Mouse (Mus musculus) myocyte (in vitro differentiated cells): ENCODE data around the gene 3110009E18Rik. TPM values are rescaled to one million over a fixed set of nuclear protein-coding genes. Genes with fewer than 3 reads are reported as not detected.

Experiments
- H3K27me3 ChIP-seq: one replicate; pipeline ENCODE4 v1.6.1; 2011; ENCODE audit not compliant: control insufficient read depth, insufficient read depth, insufficient read length
- H3K36me3 ChIP-seq: one replicate; pipeline ENCODE4 v1.6.1; 2011; ENCODE audit not compliant: control insufficient read depth, insufficient read depth
- H3K4me2 ChIP-seq: one replicate; pipeline ENCODE4 v1.6.1; 2011; ENCODE audit warnings: low read depth, control low read depth
- H3K4me3 ChIP-seq: one replicate; pipeline ENCODE4 v1.5.1; 2011; ENCODE audit warnings: mild to moderate bottlenecking, control low read depth, moderate library complexity
- H3K79me2 ChIP-seq: one replicate; pipeline ENCODE4 v1.6.1; 2011; ENCODE audit not compliant: control insufficient read depth, insufficient read depth
- H3ac ChIP-seq: one replicate; pipeline ENCODE4 v1.6.1; 2011; ENCODE audit not compliant: control insufficient read depth, insufficient read length
- CEBPB ChIP-seq: IDR thresholded peaks from 2 replicates; pipeline ENCODE4 v1.6.1; 2011; ENCODE audit warnings: mild to moderate bottlenecking, moderate library complexity; ENCODE audit not compliant: poor library complexity, insufficient read depth, severe bottlenecking
- E2F4 ChIP-seq: IDR thresholded peaks from one replicate; pipeline ENCODE4 v1.6.1; 2011; ENCODE audit warnings: mild to moderate bottlenecking, control low read depth, moderate library complexity; ENCODE audit not compliant: insufficient read depth
- MAX ChIP-seq: IDR thresholded peaks from one replicate; pipeline ENCODE4 v1.6.1; 2011; ENCODE audit warnings: low read depth, mild to moderate bottlenecking, control low read depth
- MYOD1 ChIP-seq, 3 experiments: IDR thresholded peaks; one replicate each; pipeline ENCODE4 v1.6.1; 2011; ENCODE audit warnings: control low read depth in 2 of 3, low read depth in 2 of 3, mild to moderate bottlenecking in 2 of 3, moderate library complexity in 1 of 3; ENCODE audit not compliant: insufficient read length in 2 of 3, control insufficient read depth in 1 of 3
- MYOG ChIP-seq, 3 experiments: IDR thresholded peaks; one replicate each; pipeline ENCODE4 v1.6.1; 2011; ENCODE audit warnings: control low read depth in 2 of 3, low read depth in 2 of 3, mild to moderate bottlenecking in 2 of 3; ENCODE audit not compliant: insufficient read length in 2 of 3, control insufficient read depth in 1 of 3, insufficient read depth in 1 of 3
- POLR2A ChIP-seq: IDR thresholded peaks from one replicate; pipeline ENCODE4 v1.6.1; 2011; ENCODE audit warnings: low read depth, mild to moderate bottlenecking, control low read depth, moderate library complexity; ENCODE audit not compliant: insufficient read length
- POLR2AphosphoS2 ChIP-seq: IDR thresholded peaks from one replicate; pipeline ENCODE4 v1.6.1; 2011; ENCODE audit warnings: low read depth, control low read depth; ENCODE audit not compliant: insufficient read length
- REST ChIP-seq: IDR thresholded peaks from one replicate; pipeline ENCODE4 v1.6.1; 2011; ENCODE audit warnings: mild to moderate bottlenecking, control low read depth, moderate library complexity; ENCODE audit not compliant: insufficient read depth, insufficient read length
- SRF ChIP-seq: IDR thresholded peaks from one replicate; pipeline ENCODE4 v1.6.1; 2011; ENCODE audit warnings: low read depth; ENCODE audit not compliant: control insufficient read depth, insufficient read length
- TCF12 ChIP-seq: IDR thresholded peaks from one replicate; pipeline ENCODE4 v1.6.1; 2011; ENCODE audit warnings: mild to moderate bottlenecking, control low read depth; ENCODE audit not compliant: poor library complexity, insufficient read depth, severe bottlenecking
- TCF3 ChIP-seq: IDR thresholded peaks from one replicate; pipeline ENCODE4 v1.6.1; 2011; ENCODE audit warnings: low read depth, control low read depth; ENCODE audit not compliant: insufficient read length
- USF1 ChIP-seq: IDR thresholded peaks from one replicate; pipeline ENCODE4 v1.6.1; 2011; ENCODE audit warnings: low read depth, mild to moderate bottlenecking, control low read depth, moderate library complexity
- polyA plus RNA-seq: library from polyadenylated mRNA; unstranded; fragments of >200 nt; fragmentation: generic; extraction: Trizol; gene quantifications from one replicate; pipeline ENCODE4 v1.2.1, GENCODE M21; 2012; ENCODE audit warnings: missing spikeins

3110009E18Rik gene
- polyA plus RNA-seq, 1 experiment, result 18.2 TPM

DNA sequence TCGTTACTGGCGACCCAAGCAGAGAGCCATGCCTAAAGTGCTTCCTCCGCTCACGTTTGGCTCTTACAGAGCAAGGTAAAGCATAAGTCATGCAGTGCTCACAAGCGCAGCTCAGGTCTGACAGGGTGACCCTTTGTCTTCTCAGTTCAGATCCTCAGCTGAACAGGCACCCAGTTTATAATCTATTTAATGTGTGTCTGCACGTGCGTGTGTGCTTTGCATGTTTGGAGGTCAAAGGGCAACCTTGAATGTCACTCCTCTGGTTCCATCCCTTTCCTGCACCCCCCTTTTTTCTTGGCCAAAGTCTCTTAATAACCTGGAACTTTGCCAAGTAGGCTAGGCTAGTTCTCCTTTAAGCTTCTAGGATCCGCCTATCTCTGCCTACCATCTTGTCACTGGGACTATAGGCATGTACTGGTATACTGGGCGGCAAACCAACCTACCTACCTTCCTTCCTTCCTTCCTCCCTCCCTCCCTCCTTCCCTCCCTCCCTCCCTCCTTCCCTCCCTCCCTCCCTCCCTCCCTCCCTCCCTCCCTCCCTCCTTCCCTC, 19.2 kb downstream of the 3110009E18Rik start:
- H3K4me3 ChIP-seq, result no peak overlapping the region
- H3K36me3 ChIP-seq, result no peaks in the 10 kb centered on the region
- TF ChIP-seq USF1 (no peak), TCF3 (no peak), MAX (no peak), SRF (no peak), POLR2AphosphoS2 (no peak), MYOG (IDR thresholded peaks at IDR 0.05; ENCODE audit: control insufficient read depth in 1 of 3, insufficient read depth in 1 of 3, insufficient read length in 2 of 3, low read depth in 2 of 3) (no peak), CEBPB (no peak), MYOD1 (IDR thresholded peaks at IDR 0.05; ENCODE audit: control insufficient read depth in 1 of 3, insufficient read length in 2 of 3, low read depth in 2 of 3) (no peak), POLR2A (no peak), REST (no peak)
- H3ac ChIP-seq, result no peak overlapping the region
- H3K27me3 ChIP-seq, result no peaks in the 10 kb centered on the region
- no peak overlapping the region for H3K4me2 ChIP-seq
- no peaks in the 10 kb centered on the region for H3K79me2 ChIP-seq

GRCm38 (mm10) chr1:120142551-120142950, 21.6 kb downstream of the 3110009E18Rik start:
- Histone ChIP-seq H3K4me2 (no peak overlapping the region), H3K79me2 (no peaks in the 10 kb centered on the region), H3K36me3 (no peaks in the 10 kb centered on the region), H3K27me3 (no peaks in the 10 kb centered on the region), H3K4me3 (no peak overlapping the region), H3ac (no peak overlapping the region)
- TF ChIP-seq POLR2AphosphoS2, result no peak
- no peak for TF ChIP-seq TCF12
- TF ChIP-seq MAX, result no peak
- TF ChIP-seq TCF3, result no peak
- TF ChIP-seq USF1, result no peak
- no peak for TF ChIP-seq REST

- no peak overlapping the region for H3K4me3 ChIP-seq
- H3K79me2 ChIP-seq, result no peaks in the 10 kb centered on the region
- no peaks in the 10 kb centered on the region for H3K27me3 ChIP-seq
- H3K36me3 ChIP-seq, result no peaks in the 10 kb centered on the region
- no peak overlapping the region for H3K4me2 ChIP-seq
- no peak overlapping the region for H3ac ChIP-seq
- TF ChIP-seq POLR2AphosphoS2, result no peak
- no peak for TF ChIP-seq E2F4
- no peak for TF ChIP-seq CEBPB
- TF ChIP-seq POLR2A, result no peak
- no peak for TF ChIP-seq MYOG (IDR thresholded peaks at IDR 0.05; ENCODE audit: control insufficient read depth in 1 of 3, insufficient read depth in 1 of 3, insufficient read length in 2 of 3, low read depth in 2 of 3)
- no peak for TF ChIP-seq MAX
- no peak for TF ChIP-seq SRF
- no peak for TF ChIP-seq MYOD1 (IDR thresholded peaks at IDR 0.05; ENCODE audit: control insufficient read depth in 1 of 3, insufficient read length in 2 of 3, low read depth in 2 of 3)
- no peak for TF ChIP-seq USF1
- TF ChIP-seq TCF3, result no peak
- no peak for TF ChIP-seq REST
- TF ChIP-seq TCF12, result no peak
These were observed 24.7 kb downstream of the 3110009E18Rik start for GRCm38 (mm10) chr1:120145527-120146216.

GRCm38 (mm10) chr1:120146994-120147393, 26.0 kb downstream of the 3110009E18Rik start:
- Histone ChIP-seq H3K79me2 (no peaks in the 10 kb centered on the region), H3K4me3 (no peak overlapping the region), H3K27me3 (no peaks in the 10 kb centered on the region), H3K36me3 (no peaks in the 10 kb centered on the region), H3K4me2 (no peak overlapping the region), H3ac (no peak overlapping the region)
- TF ChIP-seq POLR2AphosphoS2 (no peak), CEBPB (no peak), POLR2A (no peak), TCF12 (no peak), MYOG (IDR thresholded peaks at IDR 0.05; ENCODE audit: control insufficient read depth in 1 of 3, insufficient read depth in 1 of 3, insufficient read length in 2 of 3, low read depth in 2 of 3) (no peak), REST (no peak), SRF (no peak)

DNA sequence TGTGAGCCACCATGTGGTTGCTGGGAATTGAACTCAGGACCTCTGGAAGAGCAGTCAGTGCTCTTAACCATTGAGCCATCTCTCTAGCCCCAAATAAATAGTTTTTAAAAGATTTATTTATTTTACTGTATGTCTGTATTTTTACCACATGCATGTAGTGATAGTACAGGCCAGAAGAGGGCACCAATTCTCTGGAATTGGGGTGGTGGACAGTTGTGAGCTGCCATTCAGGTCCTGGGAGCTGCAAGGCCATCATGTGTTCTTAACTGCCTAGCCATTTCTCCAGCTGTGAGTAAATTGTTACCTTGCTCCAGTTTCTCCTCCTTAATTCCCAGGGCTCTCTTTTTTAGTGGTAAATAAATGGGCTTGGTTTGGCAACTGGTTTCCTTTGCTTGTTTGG, 33.2 kb downstream of the 3110009E18Rik start:
- no peak overlapping the region for H3K4me3 ChIP-seq
- no peak overlapping the region for H3K4me2 ChIP-seq
- no peaks in the 10 kb centered on the region for H3K36me3 ChIP-seq
- no peaks in the 10 kb centered on the region for H3K79me2 ChIP-seq
- TF ChIP-seq POLR2AphosphoS2 (no peak), MYOD1 (IDR thresholded peaks at IDR 0.05; ENCODE audit: control insufficient read depth in 1 of 3, insufficient read length in 2 of 3, low read depth in 2 of 3) (peak in 1 of 3 experiments; percentile 14)
- no peaks in the 10 kb centered on the region for H3K27me3 ChIP-seq
- no peak overlapping the region for H3ac ChIP-seq
